Mouse (Mus musculus): ENCODE results near the gene Dnmt3l. TPM values are rescaled to one million over a fixed set of nuclear protein-coding genes. Genes with fewer than 3 reads are reported as not detected.

Dnmt3l gene
- polyA plus RNA-seq, 2 experiments: 0.15 TPM; not detected in 1

DNA sequence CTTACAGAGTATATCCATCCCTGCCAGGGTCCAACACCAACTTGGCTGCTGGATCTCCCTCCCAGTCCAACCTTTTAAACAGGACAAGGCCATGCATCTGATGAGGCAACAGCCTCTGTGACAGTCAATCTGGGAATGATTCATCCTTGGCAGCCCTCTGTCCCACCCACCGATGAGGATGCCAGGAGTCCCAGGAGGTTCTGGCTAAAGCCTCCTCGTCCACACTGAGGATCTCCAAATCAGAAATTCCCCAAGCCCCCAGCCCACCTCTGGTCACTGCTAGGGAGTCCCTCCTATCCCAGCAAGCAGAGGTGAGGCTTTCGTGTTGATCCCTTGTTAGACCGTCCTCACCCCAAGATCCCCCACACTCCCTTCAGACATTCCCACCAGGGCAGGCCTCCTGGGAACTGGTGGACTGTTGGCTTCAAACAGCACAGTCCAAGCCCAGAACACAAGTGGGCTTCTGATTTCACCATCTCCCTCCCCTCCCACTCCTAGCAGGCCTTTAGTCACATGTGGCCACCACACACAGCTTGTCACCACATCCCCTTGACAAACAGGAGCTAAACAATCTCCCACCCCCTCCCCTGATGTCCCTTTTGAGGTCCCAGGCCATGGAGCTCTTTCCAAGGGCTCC is 38.3 kb downstream of the Dnmt3l start:
- Histone ChIP-seq H3K4me3 (replicated peaks; ENCODE audit: low read length) (no peak overlapping the region), H3K4me1 (ENCODE audit: control insufficient read depth, insufficient read depth, low read length) (no peaks in the 10 kb centered on the region), H3K9me3 (ENCODE audit: control insufficient read depth, low read length) (no peaks in the 10 kb centered on the region), H3K9ac (ENCODE audit: low read depth, low read length, severe bottlenecking) (no peak overlapping the region), H3K36me3 (ENCODE audit: control insufficient read depth, insufficient read depth, low read length) (no peaks in the 10 kb centered on the region), H3K27ac (replicated peaks; ENCODE audit: low read depth, low read length) (no peak overlapping the region), H3K4me2 (replicated peaks; ENCODE audit: low read depth, low read length, severe bottlenecking) (no peak overlapping the region), H3K27me3 (ENCODE audit: control insufficient read depth, insufficient read depth, low read length) (no peaks in the 10 kb centered on the region)
- DNase-seq (ENCODE audit: low spot score) (no peak), ATAC-seq (ENCODE audit: low FRiP score, low read depth) (no peak)
- WGBS: 86% methylated on average over 4 of the region's 4 CpGs
- TF ChIP-seq POLR2A (IDR thresholded peaks at IDR 0.05; ENCODE audit: borderline replicate concordance, extremely low read depth, insufficient read depth, insufficient read length): no peak

GRCm38 (mm10) chr10:78084073-78084472 is 42.3 kb downstream of the Dnmt3l start:
- no peak overlapping the region for H3K4me3 ChIP-seq (replicated peaks; ENCODE audit: low read length)
- no peaks in the 10 kb centered on the region for H3K4me1 ChIP-seq (ENCODE audit: control insufficient read depth, insufficient read depth, low read length)
- DNase-seq (ENCODE audit: low spot score) (no peak), ATAC-seq (ENCODE audit: low FRiP score, low read depth) (no peak)
- H3K4me2 ChIP-seq (replicated peaks; ENCODE audit: low read depth, low read length, severe bottlenecking): no peak overlapping the region
- H3K9me3 ChIP-seq (ENCODE audit: control insufficient read depth, low read length): no peaks in the 10 kb centered on the region
- 67% methylated on average over 1 of the region's 1 CpGs for WGBS
- H3K36me3 ChIP-seq (ENCODE audit: control insufficient read depth, insufficient read depth, low read length): no peaks in the 10 kb centered on the region
- TF ChIP-seq POLR2A (IDR thresholded peaks at IDR 0.05; ENCODE audit: borderline replicate concordance, extremely low read depth, insufficient read depth, insufficient read length): no peak
- H3K9ac ChIP-seq (ENCODE audit: low read depth, low read length, severe bottlenecking): no peak overlapping the region
- H3K27ac ChIP-seq (replicated peaks; ENCODE audit: low read depth, low read length): no peak overlapping the region
- no peaks in the 10 kb centered on the region for H3K27me3 ChIP-seq (ENCODE audit: control insufficient read depth, insufficient read depth, low read length)

GRCm38 (mm10) chr10:78085711-78086110 is 44.0 kb downstream of the Dnmt3l start:
- TF ChIP-seq POLR2A (IDR thresholded peaks at IDR 0.05; ENCODE audit: borderline replicate concordance, extremely low read depth, insufficient read depth, insufficient read length): no peak
- ATAC-seq (ENCODE audit: low FRiP score, low read depth) (no peak), DNase-seq (ENCODE audit: low spot score) (no peak)
- H3K36me3 ChIP-seq (ENCODE audit: control insufficient read depth, insufficient read depth, low read length): no peaks in the 10 kb centered on the region
- H3K27ac ChIP-seq (replicated peaks; ENCODE audit: low read depth, low read length): no peak overlapping the region
- no peak overlapping the region for H3K9ac ChIP-seq (ENCODE audit: low read depth, low read length, severe bottlenecking)
- no peak overlapping the region for H3K4me3 ChIP-seq (replicated peaks; ENCODE audit: low read length)
- no peaks in the 10 kb centered on the region for H3K4me1 ChIP-seq (ENCODE audit: control insufficient read depth, insufficient read depth, low read length)
- no peaks in the 10 kb centered on the region for H3K27me3 ChIP-seq (ENCODE audit: control insufficient read depth, insufficient read depth, low read length)
- 91% methylated on average over 6 of the region's 6 CpGs for WGBS
- H3K4me2 ChIP-seq (replicated peaks; ENCODE audit: low read depth, low read length, severe bottlenecking): no peak overlapping the region
- no peaks in the 10 kb centered on the region for H3K9me3 ChIP-seq (ENCODE audit: control insufficient read depth, low read length)

GRCm38 (mm10) chr10:78086444-78087061 is 44.8 kb downstream of the Dnmt3l start:
- no peak for ATAC-seq (ENCODE audit: low FRiP score, low read depth)
- no peaks in the 10 kb centered on the region for H3K4me1 ChIP-seq (ENCODE audit: control insufficient read depth, insufficient read depth, low read length)
- H3K9ac ChIP-seq (ENCODE audit: low read depth, low read length, severe bottlenecking): no peak overlapping the region
- TF ChIP-seq POLR2A (IDR thresholded peaks at IDR 0.05; ENCODE audit: borderline replicate concordance, extremely low read depth, insufficient read depth, insufficient read length): no peak
- no peaks in the 10 kb centered on the region for H3K27me3 ChIP-seq (ENCODE audit: control insufficient read depth, insufficient read depth, low read length)
- no peak overlapping the region for H3K4me3 ChIP-seq (replicated peaks; ENCODE audit: low read length)
- no peaks in the 10 kb centered on the region for H3K36me3 ChIP-seq (ENCODE audit: control insufficient read depth, insufficient read depth, low read length)
- no peak overlapping the region for H3K4me2 ChIP-seq (replicated peaks; ENCODE audit: low read depth, low read length, severe bottlenecking)
- no peaks in the 10 kb centered on the region for H3K9me3 ChIP-seq (ENCODE audit: control insufficient read depth, low read length)
- WGBS: 82% methylated on average over 10 of the region's 10 CpGs
- DNase-seq (ENCODE audit: low spot score): no peak
- H3K27ac ChIP-seq (replicated peaks; ENCODE audit: low read depth, low read length): no peak overlapping the region

DNA sequence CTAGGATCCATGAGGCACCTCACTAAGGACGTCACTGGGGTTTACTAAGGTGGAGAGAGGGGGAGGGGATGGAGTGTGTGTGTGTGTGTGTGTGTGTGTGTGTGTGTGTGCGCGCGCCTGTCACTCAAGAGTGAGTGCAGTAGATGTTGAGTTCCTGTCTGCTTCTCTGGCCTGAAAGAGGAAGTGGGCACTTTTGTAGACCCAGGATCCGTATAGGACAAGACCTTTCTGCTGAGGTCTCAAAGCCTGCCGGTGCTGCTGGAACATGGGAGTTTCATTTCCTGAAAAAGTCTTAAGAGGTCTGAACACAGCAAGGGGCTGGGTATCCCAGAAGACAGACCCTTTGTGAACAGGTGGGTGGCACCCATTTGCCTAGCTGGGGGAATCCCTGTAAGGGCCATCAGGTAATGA is 45.4 kb downstream of the Dnmt3l start:
- TF ChIP-seq POLR2A (IDR thresholded peaks at IDR 0.05; ENCODE audit: borderline replicate concordance, extremely low read depth, insufficient read depth, insufficient read length): no peak

More for the DNA sequence above, 45.4 kb downstream of the Dnmt3l start:
- Histone ChIP-seq H3K4me1 (ENCODE audit: control insufficient read depth, insufficient read depth, low read length) (no peaks in the 10 kb centered on the region), H3K4me3 (replicated peaks; ENCODE audit: low read length) (no peak overlapping the region), H3K27me3 (ENCODE audit: control insufficient read depth, insufficient read depth, low read length) (no peaks in the 10 kb centered on the region), H3K27ac (replicated peaks; ENCODE audit: low read depth, low read length) (no peak overlapping the region), H3K4me2 (replicated peaks; ENCODE audit: low read depth, low read length, severe bottlenecking) (no peak overlapping the region), H3K9ac (ENCODE audit: low read depth, low read length, severe bottlenecking) (no peak overlapping the region), H3K9me3 (ENCODE audit: control insufficient read depth, low read length) (no peaks in the 10 kb centered on the region), H3K36me3 (ENCODE audit: control insufficient read depth, insufficient read depth, low read length) (no peaks in the 10 kb centered on the region)
- no peak for ATAC-seq (ENCODE audit: low FRiP score, low read depth)
- DNase-seq (ENCODE audit: low spot score): no peak
- WGBS: 84% methylated on average over 6 of the region's 6 CpGs
